Mouse (Mus musculus): ENCODE measurements around the gene Osm. TPM values are rescaled to one million over a fixed set of nuclear protein-coding genes. Genes with fewer than 3 reads are reported as not detected.

Osm gene
- total and polyA plus RNA-seq, 2 experiments from 2014 or later, result 0.05 to 0.13 TPM

GRCm38 (mm10) chr11:4214572-4214971 lies 21.6 kb upstream of the Osm start:
- no peak overlapping the region for H3K9ac ChIP-seq
- no peak overlapping the region for H3K27ac ChIP-seq (ENCODE audit: low read depth, low read length)
- 0 out of 2 replicates have a peak, but pooled peaks cover 6% of the 10 kb centered on the region for H3K9me3 ChIP-seq (ENCODE audit: low read length)
- ATAC-seq (no peak), DNase-seq (no peak)
- no peak for TF ChIP-seq CTCF (IDR thresholded peaks at IDR 0.05; ENCODE audit: low read depth)
- no peak overlapping the region for H3K4me3 ChIP-seq (ENCODE audit: low read depth, low read length)
- peaks cover 53% of the 10 kb centered on the region for H3K36me3 ChIP-seq (ENCODE audit: insufficient read depth)
- no peaks in the 10 kb centered on the region; the same call in 1 of the 2 replicates for H3K4me1 ChIP-seq (ENCODE audit: insufficient read depth)
- 96% methylated on average over 14 of the region's 14 CpGs for WGBS
- no peaks in the 10 kb centered on the region; the same call in 1 of the 2 replicates for H3K27me3 ChIP-seq (ENCODE audit: insufficient read depth, low read length)
- H3K4me2 ChIP-seq (ENCODE audit: low read depth), result no peak overlapping the region

- Histone ChIP-seq H3K36me3 (ENCODE audit: insufficient read depth) (peaks cover 48% of the 10 kb centered on the region), H3K27me3 (ENCODE audit: insufficient read depth, low read length) (no peaks in the 10 kb centered on the region; the same call in 1 of the 2 replicates), H3K9ac (no peak overlapping the region), H3K9me3 (ENCODE audit: low read length) (0 out of 2 replicates have a peak, but pooled peaks cover 6% of the 10 kb centered on the region), H3K4me2 (ENCODE audit: low read depth) (no peak overlapping the region), H3K4me1 (ENCODE audit: insufficient read depth) (no peaks in the 10 kb centered on the region; the same call in 1 of the 2 replicates), H3K27ac (ENCODE audit: low read depth, low read length) (no peak overlapping the region), H3K4me3 (ENCODE audit: low read depth, low read length) (no peak overlapping the region)
- TF ChIP-seq CTCF (IDR thresholded peaks at IDR 0.05; ENCODE audit: low read depth), result no peak
- ATAC-seq, result no peak
- DNase-seq, result no peak
- WGBS, result 86% methylated on average over 10 of the region's 10 CpGs
Measured at GRCm38 (mm10) chr11:4215061-4215460, 21.2 kb upstream of the Osm start.

DNA sequence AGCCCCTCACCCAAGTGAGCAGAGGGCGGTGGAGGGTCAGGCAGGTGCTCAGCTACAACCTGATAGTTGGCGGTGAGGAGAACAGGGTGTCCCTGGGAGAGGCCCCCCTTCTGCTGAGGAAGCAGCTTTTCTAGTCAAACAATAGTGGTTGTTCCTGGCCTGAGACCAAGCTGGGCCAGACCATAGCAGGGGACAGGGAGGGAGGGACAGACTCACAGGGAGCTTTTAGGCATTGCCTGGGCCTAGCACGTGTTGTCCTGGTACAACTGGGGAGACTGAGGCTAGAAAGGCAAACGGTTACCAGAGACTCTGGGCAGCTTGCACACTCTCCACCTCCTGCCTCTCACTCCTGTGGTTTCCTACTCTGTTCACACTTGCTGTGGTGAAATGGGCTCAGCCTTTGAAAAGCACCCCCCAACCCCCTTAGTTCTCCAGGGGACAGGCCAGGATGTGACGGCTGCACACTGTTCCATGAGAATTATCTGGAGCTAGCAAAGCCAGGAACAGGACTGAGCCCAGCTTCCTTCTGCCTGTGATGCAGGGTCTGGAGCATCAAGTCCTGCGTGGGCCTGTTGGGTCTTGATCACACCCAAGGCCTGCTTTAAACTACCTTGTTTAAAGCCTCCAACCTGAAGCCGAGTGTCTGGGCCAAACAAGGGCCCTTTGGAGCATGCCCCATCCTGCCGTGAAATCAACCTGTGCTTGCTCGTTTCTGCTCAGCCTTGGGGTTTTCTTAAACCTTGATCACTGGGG lies 19.8 kb upstream of the Osm start:
- Histone ChIP-seq H3K9ac (no peak overlapping the region), H3K27me3 (ENCODE audit: insufficient read depth, low read length) (no peaks in the 10 kb centered on the region; the same call in 1 of the 2 replicates), H3K9me3 (ENCODE audit: low read length) (0 out of 2 replicates have a peak, but pooled peaks cover 6% of the 10 kb centered on the region), H3K4me3 (ENCODE audit: low read depth, low read length) (no peak overlapping the region), H3K27ac (ENCODE audit: low read depth, low read length) (no peak overlapping the region), H3K36me3 (ENCODE audit: insufficient read depth) (peaks cover 37% of the 10 kb centered on the region), H3K4me2 (ENCODE audit: low read depth) (no peak overlapping the region), H3K4me1 (ENCODE audit: insufficient read depth) (no peaks in the 10 kb centered on the region; the same call in 1 of the 2 replicates)
- ATAC-seq (no peak), DNase-seq (no peak)
- no peak for TF ChIP-seq CTCF (IDR thresholded peaks at IDR 0.05; ENCODE audit: low read depth)
- 80% methylated on average over 9 of the region's 9 CpGs for WGBS

- 0 out of 2 replicates have a peak, but pooled peaks cover 6% of the 10 kb centered on the region for H3K9me3 ChIP-seq (ENCODE audit: low read length)
- no peak within 1 kb of the TSS for H3K27ac ChIP-seq (ENCODE audit: low read depth, low read length)
- H3K4me3 ChIP-seq (ENCODE audit: low read depth, low read length), result peak within 1 kb of the TSS; percentile 37
- H3K36me3 ChIP-seq (ENCODE audit: insufficient read depth), result peaks cover 25% of the 10 kb centered on the region
- no peak for TF ChIP-seq CTCF (IDR thresholded peaks at IDR 0.05; ENCODE audit: low read depth)
- peak within 1 kb of the TSS; percentile 14; the same call in 1 of the 2 replicates for H3K9ac ChIP-seq
- DNase-seq (peak; percentile 28), ATAC-seq (peak; percentile 61)
- no peaks in the 10 kb centered on the region; the same call in 1 of the 2 replicates for H3K4me1 ChIP-seq (ENCODE audit: insufficient read depth)
- peak within 1 kb of the TSS; percentile 63 for H3K4me2 ChIP-seq (ENCODE audit: low read depth)
- H3K27me3 ChIP-seq (ENCODE audit: insufficient read depth, low read length), result no peaks in the 10 kb centered on the region; the same call in 1 of the 2 replicates
- WGBS, result 2% methylated on average over 56 of the region's 56 CpGs
Measured at GRCm38 (mm10) chr11:4217914-4218629, 18.1 kb upstream of the Osm start, which contains the start of gene Castor1. Gene Castor1, plus strand, starts transcription at chr11:4218225.

GRCm38 (mm10) chr11:4218637-4219036 lies 17.6 kb upstream of the Osm start:
- H3K27me3 ChIP-seq (ENCODE audit: insufficient read depth, low read length), result no peaks in the 10 kb centered on the region; the same call in 1 of the 2 replicates
- peaks cover 19% of the 10 kb centered on the region for H3K36me3 ChIP-seq (ENCODE audit: insufficient read depth)
- H3K9me3 ChIP-seq (ENCODE audit: low read length), result 0 out of 2 replicates have a peak, but pooled peaks cover 6% of the 10 kb centered on the region
- H3K4me1 ChIP-seq (ENCODE audit: insufficient read depth), result no peaks in the 10 kb centered on the region; the same call in 1 of the 2 replicates
- ATAC-seq (no peak), DNase-seq (no peak)
- no peak overlapping the region for H3K27ac ChIP-seq (ENCODE audit: low read depth, low read length)
- TF ChIP-seq CTCF (IDR thresholded peaks at IDR 0.05; ENCODE audit: low read depth), result no peak
- 5% methylated on average over 6 of the region's 6 CpGs for WGBS
- H3K9ac ChIP-seq, result peak overlapping the region; percentile 14; the same call in 1 of the 2 replicates
- peak overlapping the region; percentile 63 for H3K4me2 ChIP-seq (ENCODE audit: low read depth)
- peak overlapping the region; percentile 37 for H3K4me3 ChIP-seq (ENCODE audit: low read depth, low read length)

DNA sequence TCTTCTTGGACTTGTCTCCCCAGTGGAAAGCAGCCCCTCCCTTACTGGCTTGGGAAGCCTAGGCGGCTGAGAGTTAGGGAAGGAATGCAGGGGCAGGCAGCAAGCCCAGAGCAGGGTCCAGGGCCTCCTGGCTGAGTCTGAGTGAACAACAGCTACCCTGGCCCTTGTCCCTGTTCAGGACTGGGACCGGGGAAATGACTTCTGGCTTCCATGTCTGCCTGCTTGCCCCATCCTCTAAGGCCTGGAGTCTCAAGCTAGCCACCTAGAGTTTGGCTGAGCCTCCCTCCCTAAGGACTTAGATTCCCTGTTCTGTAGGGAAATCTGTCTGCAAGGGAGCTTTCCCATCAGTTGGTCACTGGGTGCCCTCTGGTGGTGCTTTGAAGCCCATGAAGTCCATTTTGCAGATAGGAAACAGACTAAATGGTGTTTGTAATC lies 16.9 kb upstream of the Osm start:
- WGBS, result 11% methylated on average over 2 of the region's 2 CpGs
- Histone ChIP-seq H3K36me3 (ENCODE audit: insufficient read depth) (peaks cover 14% of the 10 kb centered on the region), H3K9ac (no peak overlapping the region), H3K27ac (ENCODE audit: low read depth, low read length) (no peak overlapping the region), H3K27me3 (ENCODE audit: insufficient read depth, low read length) (no peaks in the 10 kb centered on the region; the same call in 1 of the 2 replicates), H3K4me2 (ENCODE audit: low read depth) (no peak overlapping the region), H3K4me1 (ENCODE audit: insufficient read depth) (no peaks in the 10 kb centered on the region; the same call in 1 of the 2 replicates), H3K9me3 (ENCODE audit: low read length) (0 out of 2 replicates have a peak, but pooled peaks cover 6% of the 10 kb centered on the region), H3K4me3 (ENCODE audit: low read depth, low read length) (no peak overlapping the region)
- DNase-seq (peak; percentile 69), ATAC-seq (peak; percentile 40)
- peak; percentile 80 for TF ChIP-seq CTCF (IDR thresholded peaks at IDR 0.05; ENCODE audit: low read depth)
